Mouse (Mus musculus) stomach, embryonic 16.5 days (tissue): Measurements from ENCODE around the gene Nat10. TPM values are rescaled to one million over a fixed set of nuclear protein-coding genes. Genes with fewer than 3 reads are reported as not detected.

ENCODE experiments used
- ATAC-seq: fragments of 200-750 bp; cut with Nextera tagmentation; 2 replicates; pipeline ENCODE4 v1.8.0; 2017; ENCODE audit warnings: moderate number of reproducible peaks, moderate TSS enrichment; ENCODE audit not compliant: insufficient read depth, low FRiP score
- H3K27ac ChIP-seq: fragments of 300-500 bp; sonication (generic); 2 replicates; pipeline ENCODE4 v1.5.1; 2014; ENCODE audit warnings: low read length
- H3K27me3 ChIP-seq: fragments of 300-500 bp; sonication (generic); 2 replicates; pipeline ENCODE4 v1.6.1; 2014; ENCODE audit warnings: low read length, control low read depth, mixed read lengths; ENCODE audit not compliant: control insufficient read depth, insufficient read depth
- H3K36me3 ChIP-seq: fragments of 300-500 bp; sonication (generic); 2 replicates; pipeline ENCODE4 v1.6.1; 2014; ENCODE audit warnings: low read length; ENCODE audit not compliant: control insufficient read depth, insufficient read depth
- H3K4me1 ChIP-seq: fragments of 300-500 bp; sonication (generic); 2 replicates; pipeline ENCODE4 v1.6.1; 2014; ENCODE audit warnings: low read length, control low read depth, mixed read lengths; ENCODE audit not compliant: control insufficient read depth, insufficient read depth
- H3K4me2 ChIP-seq: fragments of 300-500 bp; sonication (generic); 2 replicates; pipeline ENCODE4 v1.6.1; 2014; ENCODE audit warnings: low read depth, low read length, mixed read lengths
- H3K4me3 ChIP-seq: fragments of 300-500 bp; sonication (generic); replicated peaks from 2 replicates; pipeline ENCODE4 v1.5.1; 2014; ENCODE audit warnings: mild to moderate bottlenecking, low read length
- H3K9ac ChIP-seq: fragments of 300-500 bp; sonication (generic); 2 replicates; pipeline ENCODE4 v1.6.1; 2014; ENCODE audit warnings: low read length
- H3K9me3 ChIP-seq: fragments of 300-500 bp; sonication (generic); replicated peaks from 2 replicates; pipeline ENCODE4 v1.6.1; 2016; ENCODE audit warnings: low read length, control low read depth; ENCODE audit not compliant: control insufficient read depth
- WGBS: fragments of 180-500 bp; shearing (Covaris S2); extraction: QIAGEN DNeasy Blood & Tissue Kit; methylation state at CpG from one replicate; pipeline ENCODE4 v1.1.7; 2014; 5-methylcytosine and 5-hydroxymethylcytosine counted together
- polyA plus RNA-seq: library from polyadenylated mRNA; unstranded; fragments of >200 nt; fragmentation: Nextera tagmentation; extraction: Ambion mirVana; gene quantifications from 2 replicates; pipeline ENCODE4 v1.2.1, GENCODE M21; 2015

Gene Nat10
- polyA plus RNA-seq, 1 experiment from 2014 or later: 27.1 TPM

- Histone ChIP-seq H3K27ac (no peak overlapping the region), H3K9ac (no peak overlapping the region), H3K4me2 (no peak overlapping the region), H3K4me3 (no peak overlapping the region), H3K9me3 (no peaks in the 10 kb centered on the region), H3K27me3 (no peaks in the 10 kb centered on the region), H3K4me1 (peaks cover 5% of the 10 kb centered on the region), H3K36me3 (no peaks in the 10 kb centered on the region)
- 82% methylated on average over 5 of the region's 5 CpGs for WGBS
- no peak for ATAC-seq
Measured at GRCm38 (mm10) chr2:103681149-103681548, 79.9 kb downstream of the Nat10 start.

- no peak overlapping the region for H3K27ac ChIP-seq
- H3K4me1 ChIP-seq: peaks cover 5% of the 10 kb centered on the region
- WGBS: 73% methylated on average over 9 of the region's 9 CpGs
- no peak overlapping the region for H3K9ac ChIP-seq
- no peaks in the 10 kb centered on the region for H3K9me3 ChIP-seq
- no peak for ATAC-seq
- no peaks in the 10 kb centered on the region for H3K27me3 ChIP-seq
- no peaks in the 10 kb centered on the region for H3K36me3 ChIP-seq
- H3K4me3 ChIP-seq: no peak overlapping the region
- no peak overlapping the region for H3K4me2 ChIP-seq
Measured at GRCm38 (mm10) chr2:103680364-103681110, 80.5 kb downstream of the Nat10 start.

- Histone ChIP-seq H3K9ac (no peak overlapping the region), H3K9me3 (no peaks in the 10 kb centered on the region), H3K36me3 (no peaks in the 10 kb centered on the region), H3K27ac (no peak overlapping the region), H3K4me2 (no peak overlapping the region), H3K27me3 (no peaks in the 10 kb centered on the region), H3K4me1 (no peaks in the 10 kb centered on the region), H3K4me3 (no peak overlapping the region)
- 88% methylated on average over 6 of the region's 6 CpGs for WGBS
- no peak for ATAC-seq
Measured at GRCm38 (mm10) chr2:103678433-103678832, 82.6 kb downstream of the Nat10 start.

GRCm38 (mm10) chr2:103677614-103678369 lies 83.3 kb downstream of the Nat10 start:
- 81% methylated on average over 7 of the region's 7 CpGs for WGBS
- Histone ChIP-seq H3K36me3 (no peaks in the 10 kb centered on the region), H3K4me3 (no peak overlapping the region), H3K27ac (no peak overlapping the region), H3K9me3 (no peaks in the 10 kb centered on the region), H3K4me1 (no peaks in the 10 kb centered on the region), H3K4me2 (no peak overlapping the region), H3K9ac (no peak overlapping the region), H3K27me3 (no peaks in the 10 kb centered on the region)
- no peak for ATAC-seq

GRCm38 (mm10) chr2:103676808-103677207 lies 84.3 kb downstream of the Nat10 start:
- no peak overlapping the region for H3K4me3 ChIP-seq
- no peak overlapping the region for H3K27ac ChIP-seq
- no peaks in the 10 kb centered on the region for H3K27me3 ChIP-seq
- ATAC-seq: no peak
- no peak overlapping the region for H3K9ac ChIP-seq
- H3K4me1 ChIP-seq: no peaks in the 10 kb centered on the region
- WGBS: 34% methylated on average over 2 of the region's 2 CpGs
- H3K9me3 ChIP-seq: no peaks in the 10 kb centered on the region
- no peaks in the 10 kb centered on the region for H3K36me3 ChIP-seq
- H3K4me2 ChIP-seq: no peak overlapping the region

- no peaks in the 10 kb centered on the region for H3K4me1 ChIP-seq
- H3K4me2 ChIP-seq: no peak overlapping the region
- H3K27me3 ChIP-seq: no peaks in the 10 kb centered on the region
- ATAC-seq: no peak
- no peaks in the 10 kb centered on the region for H3K36me3 ChIP-seq
- no peaks in the 10 kb centered on the region for H3K9me3 ChIP-seq
- no peak overlapping the region for H3K9ac ChIP-seq
- 85% methylated on average over 5 of the region's 5 CpGs for WGBS
- no peak overlapping the region for H3K4me3 ChIP-seq
- H3K27ac ChIP-seq: no peak overlapping the region
Measured at GRCm38 (mm10) chr2:103675391-103675790, 85.7 kb downstream of the Nat10 start.

- H3K27ac ChIP-seq: no peak overlapping the region
- peaks cover 5% of the 10 kb centered on the region; the same call in 1 of the 2 replicates for H3K4me1 ChIP-seq
- no peak overlapping the region for H3K4me3 ChIP-seq
- H3K27me3 ChIP-seq: no peaks in the 10 kb centered on the region
- no peak overlapping the region for H3K4me2 ChIP-seq
- ATAC-seq: no peak
- no peak overlapping the region for H3K9ac ChIP-seq
- no peaks in the 10 kb centered on the region for H3K36me3 ChIP-seq
- WGBS: 63% methylated on average over 4 of the region's 4 CpGs
- no peaks in the 10 kb centered on the region for H3K9me3 ChIP-seq
Measured at GRCm38 (mm10) chr2:103673609-103674008, 87.5 kb downstream of the Nat10 start.

GRCm38 (mm10) chr2:103672573-103673119 lies 88.4 kb downstream of the Nat10 start:
- no peak for ATAC-seq
- 76% methylated on average over 7 of the region's 7 CpGs for WGBS
- H3K27ac ChIP-seq: no peak overlapping the region
- no peaks in the 10 kb centered on the region for H3K9me3 ChIP-seq
- no peak overlapping the region for H3K9ac ChIP-seq
- no peaks in the 10 kb centered on the region for H3K36me3 ChIP-seq
- H3K4me2 ChIP-seq: no peak overlapping the region
- H3K4me3 ChIP-seq: no peak overlapping the region
- H3K27me3 ChIP-seq: no peaks in the 10 kb centered on the region
- peaks cover 13% of the 10 kb centered on the region; the same call in 1 of the 2 replicates for H3K4me1 ChIP-seq
